Mouse (Mus musculus): ENCODE measurements at regions not wholly inside any gene's neighbourhood (a gene's known extent, or its start where the extent isn't known, plus 50 kb on each side); places are given as distances from the start of the nearest gene placed in this dataset.

GRCm38 (mm10) chr12:58423581-58423980 lies 154.5 kb upstream of the Clec14a start:
- no peak for TF ChIP-seq CTCF (IDR thresholded peaks at IDR 0.05)
- no peak for TF ChIP-seq EP300 (IDR thresholded peaks at IDR 0.05)
- Histone ChIP-seq H3K27me3 (replicated peaks; ENCODE audit: insufficient read depth, low read length) (no peaks in the 10 kb centered on the region), H3K4me3 (ENCODE audit: low read depth, low read length) (no peak overlapping the region), H3K9me3 (ENCODE audit: low read length) (no peaks in the 10 kb centered on the region), H3K4me1 (ENCODE audit: insufficient read depth, low read depth, low read length) (no peaks in the 10 kb centered on the region), H3K27ac (ENCODE audit: low read length) (no peak overlapping the region), H3K36me3 (ENCODE audit: insufficient read depth, low read length) (no peaks in the 10 kb centered on the region), H3K4me2 (replicated peaks; ENCODE audit: low read depth, low read length) (no peak overlapping the region), H3K9ac (replicated peaks; ENCODE audit: low read depth) (no peak overlapping the region)
- WGBS: 17% methylated on average over 1 of the region's 1 CpGs
- ATAC-seq (no peak), DNase-seq (ENCODE audit: low spot score) (no peak)

GRCm38 (mm10) chr12:58401904-58402303 lies 132.8 kb upstream of the Clec14a start:
- H3K9me3 ChIP-seq (ENCODE audit: low read length): no peaks in the 10 kb centered on the region
- H3K4me1 ChIP-seq (ENCODE audit: insufficient read depth, low read depth, low read length): no peaks in the 10 kb centered on the region
- WGBS: 45% methylated on average over 3 of the region's 3 CpGs
- H3K9ac ChIP-seq (replicated peaks; ENCODE audit: low read depth): no peak overlapping the region
- H3K4me2 ChIP-seq (replicated peaks; ENCODE audit: low read depth, low read length): no peak overlapping the region
- ATAC-seq (no peak), DNase-seq (ENCODE audit: low spot score) (no peak)
- no peak overlapping the region for H3K4me3 ChIP-seq (ENCODE audit: low read depth, low read length)
- H3K36me3 ChIP-seq (ENCODE audit: insufficient read depth, low read length): no peaks in the 10 kb centered on the region
- H3K27ac ChIP-seq (ENCODE audit: low read length): no peak overlapping the region
- TF ChIP-seq EP300 (IDR thresholded peaks at IDR 0.05) (no peak), CTCF (IDR thresholded peaks at IDR 0.05) (no peak)
- no peaks in the 10 kb centered on the region for H3K27me3 ChIP-seq (replicated peaks; ENCODE audit: insufficient read depth, low read length)

- TF ChIP-seq CTCF (IDR thresholded peaks at IDR 0.05): no peak
- no peak for TF ChIP-seq EP300 (IDR thresholded peaks at IDR 0.05)
- Histone ChIP-seq H3K4me1 (ENCODE audit: insufficient read depth, low read depth, low read length) (no peaks in the 10 kb centered on the region), H3K27ac (ENCODE audit: low read length) (no peak overlapping the region), H3K9me3 (ENCODE audit: low read length) (no peaks in the 10 kb centered on the region), H3K27me3 (replicated peaks; ENCODE audit: insufficient read depth, low read length) (no peaks in the 10 kb centered on the region), H3K36me3 (ENCODE audit: insufficient read depth, low read length) (no peaks in the 10 kb centered on the region), H3K4me2 (replicated peaks; ENCODE audit: low read depth, low read length) (no peak overlapping the region), H3K9ac (replicated peaks; ENCODE audit: low read depth) (no peak overlapping the region), H3K4me3 (ENCODE audit: low read depth, low read length) (no peak overlapping the region)
- 67% methylated on average over 4 of the region's 4 CpGs for WGBS
- no peak for ATAC-seq
- DNase-seq (ENCODE audit: low spot score): no peak
Measured at GRCm38 (mm10) chr12:58360258-58360657, 91.2 kb upstream of the Clec14a start.

GRCm38 (mm10) chr12:58334163-58334562 lies 65.1 kb upstream of the Clec14a start:
- no peak overlapping the region for H3K27ac ChIP-seq (ENCODE audit: low read length)
- no peak for ATAC-seq
- no peaks in the 10 kb centered on the region for H3K9me3 ChIP-seq (ENCODE audit: low read length)
- H3K27me3 ChIP-seq (replicated peaks; ENCODE audit: insufficient read depth, low read length): no peaks in the 10 kb centered on the region
- H3K4me2 ChIP-seq (replicated peaks; ENCODE audit: low read depth, low read length): no peak overlapping the region
- TF ChIP-seq CTCF (IDR thresholded peaks at IDR 0.05): peak; percentile 26
- TF ChIP-seq EP300 (IDR thresholded peaks at IDR 0.05): no peak
- no peaks in the 10 kb centered on the region for H3K36me3 ChIP-seq (ENCODE audit: insufficient read depth, low read length)
- no peaks in the 10 kb centered on the region for H3K4me1 ChIP-seq (ENCODE audit: insufficient read depth, low read depth, low read length)
- H3K9ac ChIP-seq (replicated peaks; ENCODE audit: low read depth): no peak overlapping the region
- H3K4me3 ChIP-seq (ENCODE audit: low read depth, low read length): no peak overlapping the region
- DNase-seq (ENCODE audit: low spot score): no peak

DNA sequence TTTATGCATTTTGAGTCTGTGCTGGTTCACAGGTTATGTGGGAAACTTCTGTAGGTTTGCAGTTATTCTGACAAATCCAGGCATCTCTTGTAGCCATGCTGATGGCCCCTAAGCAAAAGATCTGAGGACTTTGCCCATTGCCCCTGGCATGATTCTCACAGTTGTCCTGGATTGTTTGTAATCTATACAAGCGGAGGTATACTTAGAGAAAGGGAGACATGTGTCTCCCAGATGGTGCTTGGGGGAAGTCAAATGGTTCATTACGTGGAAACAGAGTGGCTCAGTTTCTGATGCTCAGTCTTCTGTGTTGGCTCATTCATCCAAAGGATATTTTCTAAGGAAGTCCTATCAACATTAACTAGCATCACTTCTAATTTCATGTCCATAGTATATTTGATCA lies 60.8 kb upstream of the Clec14a start:
- ATAC-seq (no peak), DNase-seq (ENCODE audit: low spot score) (no peak)
- Histone ChIP-seq H3K9me3 (ENCODE audit: low read length) (no peaks in the 10 kb centered on the region), H3K27ac (ENCODE audit: low read length) (no peak overlapping the region), H3K4me2 (replicated peaks; ENCODE audit: low read depth, low read length) (no peak overlapping the region), H3K9ac (replicated peaks; ENCODE audit: low read depth) (no peak overlapping the region), H3K27me3 (replicated peaks; ENCODE audit: insufficient read depth, low read length) (no peaks in the 10 kb centered on the region), H3K4me3 (ENCODE audit: low read depth, low read length) (no peak overlapping the region), H3K36me3 (ENCODE audit: insufficient read depth, low read length) (no peaks in the 10 kb centered on the region), H3K4me1 (ENCODE audit: insufficient read depth, low read depth, low read length) (no peaks in the 10 kb centered on the region)
- WGBS: 91% methylated on average over 2 of the region's 2 CpGs
- TF ChIP-seq EP300 (IDR thresholded peaks at IDR 0.05) (no peak), CTCF (IDR thresholded peaks at IDR 0.05) (no peak)

GRCm38 (mm10) chr12:58323953-58324352 lies 54.9 kb upstream of the Clec14a start:
- Histone ChIP-seq H3K9ac (replicated peaks; ENCODE audit: low read depth) (no peak overlapping the region), H3K27ac (ENCODE audit: low read length) (peak overlapping the region; percentile 54; the same call in 1 of the 2 replicates), H3K4me1 (ENCODE audit: insufficient read depth, low read depth, low read length) (no peaks in the 10 kb centered on the region), H3K4me3 (ENCODE audit: low read depth, low read length) (no peak overlapping the region), H3K9me3 (ENCODE audit: low read length) (no peaks in the 10 kb centered on the region), H3K27me3 (replicated peaks; ENCODE audit: insufficient read depth, low read length) (no peaks in the 10 kb centered on the region), H3K4me2 (replicated peaks; ENCODE audit: low read depth, low read length) (no peak overlapping the region), H3K36me3 (ENCODE audit: insufficient read depth, low read length) (no peaks in the 10 kb centered on the region)
- DNase-seq (ENCODE audit: low spot score) (peak; percentile 64), ATAC-seq (peak; percentile 81)
- TF ChIP-seq EP300 (IDR thresholded peaks at IDR 0.05): peak; percentile 95
- no peak for TF ChIP-seq CTCF (IDR thresholded peaks at IDR 0.05)
- WGBS: 37% methylated on average over 3 of the region's 3 CpGs
